Mouse (Mus musculus) lung, adult 2 months (tissue): ENCODE measurements around the gene Foxl1.

Experiments used
- CTCF ChIP-seq: fragments of 200-500 bp; IDR thresholded peaks from 2 replicates; pipeline ENCODE4 v1.5.1; 2011; ENCODE audit warnings: mild to moderate bottlenecking, low read length, control low read depth; ENCODE audit not compliant: insufficient read depth
- POLR2A ChIP-seq: fragments of 200-500 bp; IDR thresholded peaks from 2 replicates; pipeline ENCODE4 v1.6.1; 2011; ENCODE audit warnings: low read depth, mild to moderate bottlenecking, control low read depth, low read length, borderline replicate concordance; ENCODE audit errors: extremely low read depth

GRCm38 (mm10) chr8:121085561-121085960 is 42.2 kb upstream of the Foxl1 start:
- no peak for TF ChIP-seq CTCF
- TF ChIP-seq POLR2A = no peak
